Mouse (Mus musculus): ENCODE measurements around the gene Tecpr2.

The Tecpr2 gene

DNA sequence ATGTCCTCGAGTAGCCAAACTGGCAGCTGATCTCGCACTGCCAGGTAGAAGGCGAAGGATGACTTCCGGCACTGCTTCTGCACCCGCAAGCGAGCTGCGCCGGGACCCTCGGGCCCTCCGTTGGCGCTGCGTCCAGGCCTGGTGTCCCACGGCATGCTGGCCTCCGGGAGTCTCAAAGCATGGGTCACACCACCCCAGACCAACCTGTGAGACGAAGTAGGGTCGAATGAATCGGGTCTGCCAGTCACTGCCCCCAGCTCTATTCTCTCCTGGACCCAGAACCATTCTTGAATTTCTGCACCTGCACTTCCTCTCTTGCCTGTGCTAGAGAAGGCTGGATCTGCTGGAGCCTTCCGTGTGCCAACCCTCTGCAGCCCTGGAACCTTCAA lies 88.3 kb downstream of the Tecpr2 start:
- no peak for DNase-seq (ENCODE audit: low spot score in 2 of 2)

DNA sequence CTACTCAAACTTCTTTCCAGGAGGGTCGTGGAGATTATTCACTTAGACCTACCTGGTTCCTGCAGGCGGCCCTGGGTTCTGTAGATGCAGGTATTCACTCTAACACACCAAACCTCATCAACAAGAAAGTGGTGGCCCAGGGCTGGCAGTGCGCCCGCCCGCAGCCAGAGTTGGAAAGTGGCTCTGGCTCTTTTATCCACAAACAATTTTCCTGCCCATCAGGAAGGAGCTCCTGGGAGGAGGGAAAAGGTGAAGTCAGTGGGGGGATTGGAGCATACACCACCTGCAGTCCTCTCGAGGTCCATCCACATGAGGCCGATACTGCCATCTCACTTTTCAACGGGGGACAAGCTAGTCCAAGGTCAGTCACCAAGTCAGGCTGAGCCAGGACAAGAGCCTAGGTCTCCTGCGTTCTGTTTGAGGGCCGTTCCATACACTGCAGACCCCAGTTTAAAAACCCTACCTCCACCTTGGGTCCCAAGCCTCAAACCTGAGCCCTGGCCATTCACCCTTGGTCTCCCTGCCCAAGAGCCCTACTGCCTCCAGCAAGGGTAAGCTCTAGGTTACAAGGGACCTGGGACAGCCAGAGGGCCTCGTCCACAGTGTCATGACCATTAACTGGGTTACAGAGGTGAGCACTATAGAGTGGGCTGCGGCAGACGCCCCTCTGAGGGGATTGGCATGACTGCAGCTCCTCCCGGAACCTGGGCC lies 89.0 kb downstream of the Tecpr2 start:
- DNase-seq (ENCODE audit: low spot score in 2 of 2): no peak

DNA sequence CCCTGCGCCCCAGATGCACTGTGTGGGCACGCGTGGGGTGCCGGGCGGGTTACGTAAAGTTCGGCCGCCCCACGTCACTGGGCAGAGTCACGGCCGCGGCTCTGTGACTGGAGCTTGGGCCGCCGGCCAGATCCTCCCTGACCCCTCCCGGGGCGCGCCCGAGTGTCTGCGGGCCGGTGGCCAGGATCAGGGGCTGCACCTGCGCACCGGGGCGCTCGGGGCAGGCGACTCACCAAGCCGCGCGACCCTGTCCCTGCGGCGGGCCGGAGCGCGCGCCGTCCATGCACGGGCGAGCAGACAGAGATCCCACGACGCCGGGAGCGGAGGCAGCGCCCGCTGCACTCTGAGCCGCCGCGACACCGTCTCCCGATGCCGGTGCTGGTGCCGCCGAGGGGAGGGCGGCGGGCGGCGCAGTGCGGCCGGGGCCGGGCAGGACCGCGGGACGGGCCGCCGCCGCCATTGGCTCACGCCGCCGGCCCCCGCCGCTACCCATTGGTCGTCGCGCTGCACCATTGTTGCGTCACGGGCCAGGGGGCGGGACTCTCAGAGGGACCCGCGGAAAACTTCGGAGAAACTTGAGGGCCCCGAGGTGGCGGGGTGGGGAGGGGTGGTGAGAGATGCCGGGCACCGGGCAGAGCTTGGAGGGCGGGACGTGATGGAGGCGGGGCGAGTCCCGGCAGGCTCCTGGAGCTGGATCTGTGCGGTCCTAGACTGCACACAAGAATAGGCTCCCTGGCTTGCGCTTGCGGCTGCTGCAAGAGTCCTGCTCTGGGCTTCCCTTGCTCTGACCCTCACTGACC lies 89.7 kb downstream of the Tecpr2 start, which contains the start of gene Ankrd9:
Gene Ankrd9 (minus strand): TSS at position 434 of the 800 bp plus-strand sequence.
- peak; percentile 79 to 91 for DNase-seq (ENCODE audit: low spot score in 2 of 2)

DNA sequence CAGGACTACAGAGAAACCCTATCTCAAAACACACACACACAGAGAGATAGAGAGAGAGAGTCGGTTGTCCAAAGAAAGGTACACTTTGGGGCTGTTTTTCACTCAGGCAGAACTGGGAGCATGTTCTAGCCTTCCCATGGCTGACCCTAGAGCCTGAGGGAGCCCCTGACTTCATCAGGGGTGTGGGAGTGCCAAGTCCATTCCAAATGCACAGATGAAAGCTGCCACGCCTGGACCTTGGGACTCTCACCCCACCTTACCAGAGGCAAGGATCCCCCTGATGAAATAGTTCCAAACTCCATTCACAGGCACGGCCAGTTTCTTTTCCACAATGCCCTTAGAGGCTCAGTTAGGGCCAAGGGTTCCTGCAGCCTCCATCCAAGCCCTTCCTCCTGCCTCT lies 90.7 kb downstream of the Tecpr2 start:
- DNase-seq (ENCODE audit: low spot score in 2 of 2): no peak

DNA sequence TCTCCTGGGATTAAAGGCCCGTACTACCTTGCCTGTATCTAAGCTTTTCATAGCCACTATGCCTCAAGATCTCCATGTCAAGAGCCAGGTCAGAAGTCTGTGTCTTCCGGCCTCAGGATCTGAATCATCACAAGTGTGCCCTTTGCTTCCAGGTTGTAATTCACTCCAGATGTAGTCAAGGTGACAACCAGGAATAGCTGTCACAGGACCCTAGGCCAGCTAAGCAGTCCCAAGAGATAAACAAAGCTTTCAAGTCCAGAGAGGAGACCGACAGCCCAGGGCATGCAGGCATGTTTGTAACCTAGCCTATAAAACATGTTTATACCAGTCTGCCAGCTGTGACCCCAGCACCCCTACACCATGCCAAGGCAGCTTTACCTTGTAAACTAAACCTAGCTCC lies 92.7 kb downstream of the Tecpr2 start:
- DNase-seq (ENCODE audit: low spot score in 2 of 2): no peak

DNA sequence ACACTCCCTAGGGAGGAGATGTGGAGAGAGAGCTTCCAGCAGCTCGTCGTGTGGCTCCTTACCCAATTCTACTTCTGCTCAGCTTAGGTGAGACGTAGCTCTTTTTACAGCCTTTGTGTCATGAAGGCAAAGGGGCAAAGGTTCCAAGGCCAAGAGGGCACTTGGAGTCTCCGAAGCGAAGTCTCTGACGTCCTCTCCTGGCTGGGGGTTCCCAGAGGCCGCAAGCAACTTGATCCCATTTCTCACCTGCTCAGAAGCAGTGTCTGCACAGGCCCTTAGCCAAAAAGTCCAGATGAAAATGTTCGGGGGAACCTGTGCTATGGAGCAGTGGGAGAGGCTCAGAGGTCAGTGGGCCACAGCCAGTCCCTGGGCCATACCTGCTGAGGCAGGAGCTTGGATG lies 94.0 kb downstream of the Tecpr2 start:
- no peak for DNase-seq (ENCODE audit: low spot score in 2 of 2)

DNA sequence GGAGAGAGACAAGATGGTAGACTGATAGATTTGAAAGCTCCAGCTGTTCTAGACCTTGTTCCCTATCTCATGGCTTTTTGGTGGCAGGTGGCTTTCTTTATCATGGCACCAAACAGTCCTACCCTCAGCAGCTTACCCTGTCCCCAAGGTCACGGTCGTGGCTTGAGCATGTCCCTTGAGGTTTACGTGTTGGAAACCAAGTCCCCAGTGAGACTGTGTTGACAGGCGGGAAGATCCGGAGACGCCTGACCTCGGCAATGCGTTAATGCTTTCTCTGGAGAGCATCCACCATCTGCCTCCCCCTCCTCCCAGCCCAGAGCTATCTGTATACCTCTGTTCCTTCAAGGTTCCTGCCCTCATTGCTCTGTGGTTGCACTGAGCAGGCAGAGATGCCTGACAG lies 94.7 kb downstream of the Tecpr2 start:
- no peak for DNase-seq (ENCODE audit: low spot score in 2 of 2)

DNA sequence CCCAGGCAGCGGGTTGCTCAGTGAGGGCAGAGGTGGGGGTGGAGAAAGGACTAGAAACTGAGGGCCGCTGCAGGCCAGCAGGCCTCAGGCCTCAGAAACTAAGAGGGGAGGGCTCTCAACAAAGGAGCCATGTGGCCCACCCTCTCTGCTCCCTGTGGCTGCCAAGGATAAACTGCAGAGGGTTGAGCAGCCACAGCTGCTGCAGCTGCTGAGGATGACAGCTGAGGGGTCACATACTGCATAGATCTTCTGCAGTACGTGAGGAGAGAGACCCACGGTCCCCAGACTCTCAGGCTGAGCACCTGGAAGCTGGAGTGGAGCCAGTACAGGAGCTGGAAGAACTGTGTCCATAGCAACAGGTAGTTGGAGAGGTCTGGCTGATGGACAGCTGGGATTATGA lies 95.5 kb downstream of the Tecpr2 start:
- no peak for DNase-seq (ENCODE audit: low spot score in 2 of 2)

DNA sequence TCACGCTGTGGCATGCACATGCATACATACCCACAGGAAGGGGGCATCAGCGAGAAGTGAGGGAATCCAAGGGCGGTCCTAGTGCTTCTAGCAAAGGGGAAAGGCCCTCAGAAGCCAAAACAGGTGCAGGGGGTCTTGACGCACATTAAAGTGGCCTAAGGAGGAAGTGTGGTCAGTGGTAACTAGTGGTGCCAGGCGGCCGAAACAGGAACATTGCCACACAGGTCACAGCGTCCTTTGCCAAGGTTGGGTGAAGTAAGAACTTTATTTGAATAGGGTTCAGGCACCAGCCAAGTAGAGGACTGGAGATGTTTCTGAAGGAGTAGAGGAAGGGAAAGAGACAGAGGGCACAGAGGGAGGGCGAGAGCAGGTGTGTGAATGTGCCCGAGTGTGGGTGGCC lies 96.1 kb downstream of the Tecpr2 start:
- DNase-seq (ENCODE audit: low spot score in 2 of 2): no peak

DNA sequence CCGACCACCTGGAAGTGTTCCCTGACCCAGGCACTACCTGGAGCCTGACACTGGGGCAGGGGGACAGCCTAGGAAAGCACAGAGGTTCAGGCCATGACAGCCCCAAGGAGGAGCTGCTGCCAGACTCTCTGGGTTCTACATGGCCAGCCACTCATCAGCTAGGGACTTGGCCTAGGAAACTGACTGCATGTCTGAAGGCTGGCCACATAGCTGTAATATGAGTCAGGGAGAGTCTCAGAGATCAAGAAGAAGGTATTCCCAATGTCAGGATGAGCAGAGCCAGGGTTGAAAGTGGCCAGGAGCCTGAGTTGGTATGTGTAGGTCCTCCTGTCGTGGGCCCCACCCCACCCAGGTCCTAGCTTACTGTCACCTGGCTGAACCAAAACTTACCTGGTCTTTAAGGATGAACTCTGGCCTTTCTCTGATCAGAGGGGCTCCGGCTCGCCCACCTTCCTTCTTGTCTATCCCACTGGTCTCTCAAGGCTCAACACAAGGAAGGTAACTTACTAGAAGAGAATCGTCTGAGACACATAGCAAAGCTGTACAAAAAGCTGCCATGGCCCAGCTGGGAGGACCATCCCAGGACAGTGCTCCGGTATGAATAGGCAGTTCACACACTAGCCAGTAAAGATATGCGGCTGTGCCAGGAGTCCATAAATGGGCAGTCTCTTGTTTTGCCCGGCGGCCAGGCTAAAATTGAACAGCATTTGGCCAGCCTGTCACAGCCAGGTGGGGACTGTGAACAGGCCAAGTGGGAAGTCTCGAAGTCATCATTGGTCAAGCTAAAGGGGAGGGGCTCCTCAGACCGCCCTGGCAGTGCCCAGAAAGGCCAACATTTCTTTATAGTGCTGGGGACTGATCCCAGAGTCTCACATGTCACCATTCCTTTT lies 97.7 kb downstream of the Tecpr2 start:
- DNase-seq (ENCODE audit: low spot score in 2 of 2): no peak

DNA sequence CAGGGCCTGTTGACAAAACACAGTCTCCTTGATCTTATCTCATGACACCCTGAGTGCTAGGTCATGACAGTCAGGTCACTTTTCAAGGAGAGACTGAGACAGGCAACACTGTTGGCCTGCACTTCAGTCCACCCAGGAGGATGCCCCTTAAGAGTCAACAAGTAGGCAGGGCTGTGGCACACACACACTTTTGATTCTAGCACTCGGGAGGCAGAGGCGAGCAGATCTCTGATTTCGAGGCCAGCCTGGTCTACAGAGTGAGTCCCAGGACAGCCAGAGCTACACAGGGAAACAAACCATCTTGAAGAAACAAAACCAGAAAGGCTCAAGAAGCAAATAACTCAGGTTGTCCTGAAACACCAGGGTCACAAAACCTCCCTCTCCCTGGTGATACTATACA lies 100.3 kb downstream of the Tecpr2 start:
- no peak for DNase-seq (ENCODE audit: low spot score in 2 of 2)

DNA sequence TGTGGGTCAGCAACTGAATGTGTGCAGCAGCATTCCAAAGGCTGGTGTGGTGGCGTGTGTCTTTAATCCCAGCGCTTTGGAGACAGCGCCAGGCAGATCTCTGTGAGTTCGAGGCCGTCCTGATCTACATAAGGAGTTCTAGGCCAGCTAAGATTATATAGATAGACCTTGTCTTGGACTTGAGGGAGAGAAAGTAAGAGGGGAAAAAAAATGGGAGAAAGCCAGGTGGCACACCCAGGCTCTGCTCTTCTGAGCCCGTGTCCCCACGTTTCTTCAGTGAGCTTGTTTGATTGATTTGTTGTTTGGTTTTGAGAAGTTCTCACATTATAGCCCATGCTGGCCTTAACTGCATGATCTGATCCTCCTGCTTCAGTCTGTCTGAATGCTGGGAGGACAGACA lies 101.4 kb downstream of the Tecpr2 start:
- DNase-seq (ENCODE audit: low spot score in 2 of 2): no peak

DNA sequence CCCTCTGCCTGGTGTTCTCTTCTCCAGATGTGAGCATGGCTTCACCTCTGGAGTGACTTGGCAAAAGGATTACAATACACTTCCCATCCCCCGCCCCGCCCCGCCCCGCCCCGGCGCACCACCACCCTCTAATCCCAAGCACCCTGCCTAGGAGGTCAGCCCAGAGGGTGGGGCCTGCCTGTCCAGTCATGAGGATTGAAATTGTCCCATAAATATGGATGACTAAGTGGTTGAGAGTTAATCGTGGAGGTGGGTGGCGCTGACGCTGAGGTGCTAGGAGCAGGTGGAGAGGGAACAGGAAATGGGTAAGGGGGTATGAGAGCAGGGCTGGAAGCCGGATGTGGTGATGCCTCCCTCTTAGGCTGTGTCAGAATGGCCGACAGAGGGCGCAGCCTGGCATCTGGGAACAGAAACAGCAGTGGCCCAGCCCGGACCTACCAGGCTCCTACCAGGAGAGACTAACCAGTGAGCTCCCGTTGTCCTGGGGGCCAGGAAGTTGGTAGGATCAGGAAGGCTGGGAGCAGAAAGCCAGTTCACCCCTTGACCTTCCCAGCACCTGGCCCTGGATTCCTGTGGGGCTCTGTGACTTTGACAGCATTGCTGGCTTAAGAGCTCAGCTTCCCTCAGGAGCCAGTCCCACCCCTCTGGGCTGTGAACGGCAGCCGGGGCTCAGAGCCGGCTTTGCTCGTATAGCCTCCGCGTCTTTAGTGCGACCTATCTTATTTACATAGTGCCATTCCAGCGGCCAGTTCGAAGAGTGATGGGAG lies 102.5 kb downstream of the Tecpr2 start:
- DNase-seq (ENCODE audit: low spot score in 2 of 2): peak; percentile 51 to 72

DNA sequence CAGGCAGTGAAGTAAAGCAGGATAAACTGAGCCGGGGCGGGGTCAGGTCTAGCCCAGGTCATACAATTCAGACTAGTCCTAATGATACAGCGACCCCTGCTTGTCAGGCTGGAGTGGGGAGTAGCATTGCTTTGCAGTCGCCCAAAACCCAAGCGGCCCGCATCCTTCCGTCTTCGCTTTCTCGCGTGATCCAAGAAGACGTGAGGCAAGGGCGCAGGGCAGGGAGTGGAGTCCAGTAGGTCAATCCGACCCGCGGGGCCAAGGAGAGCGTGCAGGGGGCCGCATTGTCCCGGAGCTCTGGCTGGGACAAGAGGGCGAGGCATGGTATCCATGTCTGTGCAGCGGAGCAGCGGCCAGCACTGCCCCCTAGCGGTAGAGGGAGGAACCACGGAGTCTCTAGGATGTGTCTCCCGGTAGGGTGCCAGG lies 103.1 kb downstream of the Tecpr2 start:
- DNase-seq (ENCODE audit: low spot score in 2 of 2): peak; percentile 91 to 95

DNA sequence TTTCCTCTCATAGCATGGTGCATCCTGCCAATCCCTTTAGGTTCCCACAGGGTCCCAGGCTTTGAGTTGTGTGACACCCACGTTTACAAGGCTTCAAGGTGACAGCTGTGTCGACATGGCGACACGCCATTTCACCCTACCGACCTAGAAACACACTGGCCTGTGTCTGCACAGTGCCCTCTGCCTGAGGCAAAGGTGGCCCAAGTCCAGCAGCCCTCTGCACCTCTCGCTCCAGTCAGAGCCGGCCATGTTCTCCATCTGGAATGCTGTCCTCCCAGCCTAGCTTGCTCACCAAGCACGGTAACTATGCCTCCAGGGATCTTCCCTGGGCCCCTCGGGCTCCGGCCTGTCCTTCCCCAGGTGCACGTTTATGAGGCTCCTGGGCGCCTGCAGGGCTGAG lies 103.7 kb downstream of the Tecpr2 start:
- peak in 1 of 2 experiments; percentile 21 for DNase-seq (ENCODE audit: low spot score in 2 of 2)

DNA sequence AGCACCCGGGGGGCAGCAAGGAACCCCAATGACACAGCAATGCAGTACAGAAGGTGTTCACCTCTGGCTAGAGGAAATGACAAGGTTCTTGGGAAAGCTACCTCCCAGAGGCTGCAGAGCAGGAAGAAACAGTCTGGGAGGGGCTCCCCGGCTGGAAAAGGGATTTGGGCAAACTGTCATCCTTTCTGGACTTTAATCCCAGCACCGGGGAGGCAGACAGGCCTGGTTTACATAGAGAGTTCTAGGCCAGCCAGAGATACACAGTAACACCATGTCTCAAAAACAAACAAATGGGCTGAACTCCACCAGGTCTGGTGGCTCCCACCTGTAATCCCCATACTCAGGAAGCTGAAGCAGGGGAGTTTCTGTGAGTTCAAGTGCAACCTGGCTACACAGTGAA lies 104.2 kb downstream of the Tecpr2 start:
- DNase-seq (ENCODE audit: low spot score in 2 of 2): no peak

DNA sequence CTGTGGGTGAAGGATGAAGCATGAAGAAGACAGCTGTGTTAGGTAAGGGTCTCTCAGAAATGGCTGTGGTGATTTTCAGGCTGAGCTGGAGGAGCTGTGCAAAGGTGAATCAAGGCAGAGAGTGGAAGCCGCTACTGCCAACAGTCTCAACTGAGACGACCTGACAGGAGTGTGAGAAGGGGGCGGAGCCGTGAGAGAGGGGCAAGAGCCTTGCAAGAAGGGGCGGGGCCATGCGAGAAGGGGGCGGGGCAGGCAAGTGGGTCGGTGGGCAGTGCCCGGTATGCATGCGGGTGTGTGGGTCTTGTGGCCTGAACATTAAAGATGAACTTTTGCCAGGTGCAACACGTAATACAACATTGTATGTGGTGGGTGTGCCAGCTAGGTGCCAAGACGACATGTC lies 105.6 kb downstream of the Tecpr2 start:
- no peak for DNase-seq (ENCODE audit: low spot score in 2 of 2)

DNA sequence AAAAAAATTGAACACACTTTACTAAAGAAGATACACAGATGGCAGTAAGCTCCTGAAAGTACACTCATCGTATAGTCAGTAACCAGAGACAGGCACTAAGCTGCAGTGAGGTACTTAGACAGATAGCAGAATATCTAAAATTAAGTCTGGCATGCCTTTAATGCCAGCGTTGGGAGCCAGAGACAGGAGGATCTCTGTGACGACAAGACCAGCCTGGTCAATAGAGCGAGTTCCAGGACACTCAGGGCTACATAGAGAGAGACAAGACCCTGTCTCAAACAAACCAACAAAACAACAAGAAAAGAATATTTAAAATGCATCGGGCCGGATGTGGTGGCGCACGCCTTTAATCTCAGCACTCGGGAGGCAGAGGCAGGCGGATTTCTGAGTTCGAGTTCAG lies 109.0 kb downstream of the Tecpr2 start:
- DNase-seq (ENCODE audit: low spot score in 2 of 2): no peak

DNA sequence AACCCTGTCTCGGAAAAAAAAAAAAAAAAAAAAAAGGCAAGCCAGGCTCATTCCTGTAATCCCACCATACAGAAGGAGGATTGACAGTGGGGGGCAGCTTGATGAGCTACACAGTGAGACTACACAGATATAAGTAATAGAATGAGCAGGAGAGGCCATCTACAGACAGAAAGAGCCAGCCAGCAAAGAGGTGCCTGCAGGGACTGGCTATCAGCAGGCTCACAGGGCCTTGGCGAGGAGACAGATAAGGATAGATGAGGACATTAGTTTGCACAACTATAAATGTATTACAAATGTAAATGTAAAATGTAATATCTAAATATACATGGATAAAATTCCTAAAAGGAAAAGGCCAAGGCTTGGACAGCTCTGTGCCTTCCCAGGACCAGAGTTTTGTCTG lies 110.8 kb downstream of the Tecpr2 start:
- no peak for DNase-seq (ENCODE audit: low spot score in 2 of 2)

DNA sequence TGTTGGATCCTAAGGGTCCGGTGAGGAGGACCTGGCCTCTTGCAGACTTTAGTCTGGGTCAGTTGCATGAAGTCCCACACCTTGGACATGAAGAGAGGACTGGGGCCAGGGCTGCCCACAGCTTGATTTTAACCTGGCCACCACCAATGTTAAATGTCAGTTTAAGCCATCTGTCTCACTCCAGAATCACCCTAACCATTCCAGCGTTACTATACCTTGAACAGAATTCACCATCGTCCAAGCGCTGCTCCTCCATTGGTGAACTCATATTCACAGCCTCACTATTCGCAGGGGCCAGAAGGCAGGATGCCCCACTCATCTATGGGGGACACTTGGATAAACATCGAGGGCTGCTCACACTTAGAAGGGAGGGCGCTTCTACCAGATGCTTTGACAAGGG lies 111.9 kb downstream of the Tecpr2 start:
- DNase-seq (ENCODE audit: low spot score in 2 of 2): no peak

DNA sequence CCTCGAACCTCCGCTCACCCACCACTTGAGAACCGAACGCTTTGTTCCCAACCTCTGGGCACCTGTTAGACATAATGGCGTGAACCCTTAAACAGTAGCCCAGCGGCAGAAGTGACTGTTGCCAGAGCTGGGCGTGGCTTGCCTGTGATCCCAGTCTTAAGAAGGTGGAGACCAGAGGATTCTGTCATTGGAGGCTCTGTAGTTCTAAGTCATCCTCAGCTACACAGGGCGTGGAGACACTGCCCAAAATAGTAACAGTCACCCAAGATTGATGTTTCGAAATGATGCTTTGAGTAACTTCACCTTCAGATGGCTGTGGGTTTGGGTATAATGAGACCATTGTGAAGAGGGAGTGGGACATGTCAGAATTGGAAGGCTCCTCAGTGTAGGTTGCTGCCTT lies 115.1 kb downstream of the Tecpr2 start:
- no peak for DNase-seq (ENCODE audit: low spot score in 2 of 2)

DNA sequence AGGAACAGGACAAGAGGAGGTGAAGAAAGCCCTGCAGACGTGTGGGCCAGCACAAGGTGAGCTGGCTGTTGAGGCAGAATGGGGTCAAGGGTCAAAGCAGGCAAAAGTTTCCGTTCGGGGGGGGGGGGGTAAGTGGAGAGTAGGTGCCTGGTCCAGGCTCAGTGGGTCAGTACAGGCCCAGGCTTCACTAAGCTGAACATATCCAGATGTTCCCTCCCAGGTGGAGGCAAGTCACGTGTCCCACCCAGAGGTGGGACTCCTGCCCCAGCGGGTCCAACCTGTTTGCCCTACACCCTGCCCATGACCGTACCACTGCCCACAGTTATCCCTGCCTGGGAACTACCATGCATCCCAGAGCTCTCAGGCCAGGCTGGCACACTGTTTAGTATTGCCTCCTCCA lies 116.7 kb downstream of the Tecpr2 start:
- no peak for DNase-seq (ENCODE audit: low spot score in 2 of 2)
